Mouse (Mus musculus) layer of hippocampus, postnatal 36 days (tissue): ENCODE measurements around the gene Trim34b. TPM values are rescaled to one million over a fixed set of nuclear protein-coding genes. Genes with fewer than 3 reads are reported as not detected.
"Not testable (repeated sequence)": the region's sequence is repeated elsewhere in the genome, so short reads cannot be mapped to it uniquely, and the experiment has no call there.

ENCODE experiments used
- DNase-seq, 2 experiments: peaks; one replicate each; pipeline ENCODE4 v3.0.0; 2022
- total RNA-seq, 2 experiments: library from RNA; stranded (reverse); gene quantifications; 2 replicates each; pipeline ENCODE4 v1.2.3; 2021

Gene Trim34b
- not detected for total RNA-seq

- not testable (repeated sequence) for DNase-seq
Observed at GRCm38 (mm10) chr7:104329171-104329570, at the start of gene Trim34b. Trim34b (plus strand) TSS chr7:104329471.

GRCm38 (mm10) chr7:104287576-104288443, 41.5 kb upstream of the Trim34b start, which contains the start of gene Trim5:
Trim5 (minus strand) TSS chr7:104288094.
- not testable (repeated sequence) for DNase-seq

- no peak for DNase-seq
Observed at GRCm38 (mm10) chr7:104290641-104291040, 38.6 kb upstream of the Trim34b start.

GRCm38 (mm10) chr7:104291638-104292400, 37.5 kb upstream of the Trim34b start:
- DNase-seq: no peak

- DNase-seq: no peak
Observed at GRCm38 (mm10) chr7:104314796-104315353, 14.4 kb upstream of the Trim34b start.

- DNase-seq: not testable (repeated sequence)
Observed at GRCm38 (mm10) chr7:104315369-104316080, 13.7 kb upstream of the Trim34b start, which contains the start of gene Trim12a. Trim12a (minus strand) TSS chr7:104315466.

- DNase-seq: no peak
Observed at GRCm38 (mm10) chr7:104322028-104322427, 7.2 kb upstream of the Trim34b start.

GRCm38 (mm10) chr7:104335547-104335946, 6.3 kb downstream of the Trim34b start:
- DNase-seq: not testable (repeated sequence)

- DNase-seq: not testable (repeated sequence)
Observed at GRCm38 (mm10) chr7:104340744-104341143, 11.5 kb downstream of the Trim34b start.

- DNase-seq: not testable (repeated sequence)
Observed at GRCm38 (mm10) chr7:104348043-104348442, 18.8 kb downstream of the Trim34b start.

GRCm38 (mm10) chr7:104352717-104353599, 23.7 kb downstream of the Trim34b start, which contains the start of gene Trim12c:
Trim12c (minus strand) TSS chr7:104353362.
- DNase-seq: no peak

GRCm38 (mm10) chr7:104353600-104353967, 24.3 kb downstream of the Trim34b start:
- no peak for DNase-seq

- DNase-seq: no peak
Observed at GRCm38 (mm10) chr7:104366339-104366738, 37.1 kb downstream of the Trim34b start.

GRCm38 (mm10) chr7:104369736-104370414, 40.6 kb downstream of the Trim34b start, which contains the start of gene Trim30b:
Trim30b (minus strand) TSS chr7:104369884.
- DNase-seq: no peak

Other genes starting within 250 kb of the Trim34b start
- gene Olfr645, start 244.0 kb upstream of the Trim34b start, total RNA-seq: not detected
- under 1 TPM in 1 of 2 experiments, not detected in 1; 0.13 TPM for gene Olfr646, start 224.6 kb upstream of the Trim34b start, total RNA-seq
- not detected for gene Ubqln5, start 199.6 kb upstream of the Trim34b start, total RNA-seq
- not detected for gene Olfr643, start 192.1 kb upstream of the Trim34b start, total RNA-seq
- gene Ubqln3, start 186.2 kb upstream of the Trim34b start, total RNA-seq: not detected
- not detected for gene Ubqlnl, start 178.9 kb upstream of the Trim34b start, total RNA-seq
- not detected for gene Olfm5, start 164.6 kb upstream of the Trim34b start, total RNA-seq
- under 1 TPM; 0.27 to 0.30 TPM for gene Olfr648, start 146.1 kb upstream of the Trim34b start, total RNA-seq
- not detected for gene Olfr649, start 133.5 kb upstream of the Trim34b start, total RNA-seq
- gene Trim6, start 110.7 kb upstream of the Trim34b start, total RNA-seq: under 1 TPM in 1 of 2 experiments, not detected in 1; 0.22 TPM
- 1 to 10 TPM; 1.4 to 2.2 TPM for gene Trim34a, start 85.0 kb upstream of the Trim34b start, total RNA-seq
- gene Trim5, start 41.4 kb upstream of the Trim34b start, total RNA-seq: under 1 TPM; 0.47 to 0.68 TPM
- 1 to 10 TPM; 1.8 to 2.5 TPM for gene Trim12a, start 14.0 kb upstream of the Trim34b start, total RNA-seq
- gene Trim12c, start 23.9 kb downstream of the Trim34b start, total RNA-seq: 1 to 10 TPM; 1.4 to 1.8 TPM
- not detected for gene Trim30b, start 40.4 kb downstream of the Trim34b start, total RNA-seq
- gene Trim30c, start 71.4 kb downstream of the Trim34b start, total RNA-seq: under 1 TPM in 1 of 2 experiments, not detected in 1; 0.20 TPM
- gene Trim30a, start 135.7 kb downstream of the Trim34b start, total RNA-seq: under 1 TPM; 0.47 to 0.51 TPM
- gene Trim30d, start 178.4 kb downstream of the Trim34b start, total RNA-seq: under 1 TPM in 1 of 2 experiments, not detected in 1; 0.27 TPM
- not detected for gene Olfr651, start 220.7 kb downstream of the Trim34b start, total RNA-seq
- gene Olfr652, start 231.4 kb downstream of the Trim34b start, total RNA-seq: not detected
- not detected for gene Olfr653, start 247.8 kb downstream of the Trim34b start, total RNA-seq